In genomic region chr1:144318289-144318688, GRCm38 (mm10) we compare ENCODE assay signal across 30 mouse cellular contexts.
A peak's percentile ranks its signal among the peaks of the same experiment; 100 is the strongest.
DNase-seq lines count a peak whose midpoint lies in the region; ATAC-seq and TF ChIP-seq lines count a peak whose summit lies in the region.
"Had no signal": no experiment of that assay in that cellular context is flagged by ENCODE, and none has a peak within 500 bp of the region (broad histone marks: within the 10 kb centered on the region; RNA-seq: fewer than 3 reads in every experiment).

No protein-coding gene starts in this region.

- H3K4me2 ChIP-seq in liver, embryonic 14.5 days (ENCODE audit: low read depth) = no peak overlapping the region
- no peak overlapping the region for H3K4me2 ChIP-seq in forebrain, embryonic 12.5 days
- H3K4me2 ChIP-seq: embryonic facial prominence, embryonic 15.5 days; hindbrain, embryonic 12.5 days; intestine, embryonic 15.5 days; limb, embryonic 15.5 days; lung, embryonic 15.5 days; neural tube, embryonic 15.5 days had no signal

- no peaks in the 10 kb centered on the region for H3K36me3 ChIP-seq in G1E (replicated peaks)
- no peaks in the 10 kb centered on the region for H3K36me3 ChIP-seq in liver, embryonic 14.5 days (replicated peaks; ENCODE audit: control insufficient read depth, insufficient read depth, low read depth)
- no peaks in the 10 kb centered on the region for H3K36me3 ChIP-seq in forebrain, embryonic 12.5 days (replicated peaks)
- H3K36me3 ChIP-seq: embryonic facial prominence, embryonic 10.5 days; embryonic facial prominence, embryonic 15.5 days; hindbrain, embryonic 12.5 days; intestine, embryonic 15.5 days; limb, embryonic 15.5 days; lung, embryonic 15.5 days; neural tube, embryonic 15.5 days had no signal

- no peak overlapping the region for H3K9ac ChIP-seq in liver, embryonic 14.5 days (replicated peaks)
- no peak overlapping the region for H3K9ac ChIP-seq in forebrain, embryonic 12.5 days
- H3K9ac ChIP-seq: embryonic facial prominence, embryonic 15.5 days; hindbrain, embryonic 12.5 days; intestine, embryonic 15.5 days; limb, embryonic 15.5 days; lung, embryonic 15.5 days; neural tube, embryonic 15.5 days had no signal

- WGBS in liver, embryonic 14.5 days (ENCODE audit: insufficient replicate concordance) = 9% methylated on average over 1 of the region's 1 CpGs
- WGBS in forebrain, embryonic 12.5 days = 81% methylated on average over 1 of the region's 1 CpGs

- peak; percentile 96 for ATAC-seq in G1E (ENCODE audit: extremely low read depth, insufficient number of reproducible peaks, low FRiP score, poor library complexity, severe bottlenecking)
- peak; percentile 62 for ATAC-seq in common myeloid progenitor, adult 5-6 weeks (replicated peaks; ENCODE audit: low read depth, poor library complexity, severe bottlenecking)
- peak; percentile 71 for ATAC-seq in liver, embryonic 14.5 days (ENCODE audit: insufficient read depth)
- peak; percentile 53 for ATAC-seq in megakaryocyte, adult 5-6 weeks (ENCODE audit: poor library complexity, severe bottlenecking)
- ATAC-seq in forebrain, embryonic 12.5 days (ENCODE audit: low FRiP score) = no peak
- ATAC-seq: CD4-positive, CD25-positive, alpha-beta regulatory T cell, adult 4 months; forebrain, embryonic 14.5 days; hindbrain, postnatal 0 days; intestine, embryonic 15.5 days had no signal

- no peak for TF ChIP-seq CTCF in G1E (IDR thresholded peaks at IDR 0.05; ENCODE audit: low read depth, low read length)
- TF ChIP-seq CTCF in liver, embryonic 14.5 days (IDR thresholded peaks at IDR 0.05; ENCODE audit: low read depth) = no peak

- DNase-seq in G1E (ENCODE audit: low spot score) = peak; percentile 25
- peak in 1 of 3 experiments; percentile 27 for DNase-seq in liver, embryonic 14.5 days (ENCODE audit: low read depth in 3 of 3, low spot score in 3 of 3)
- DNase-seq in gastrocnemius, adult 18-20 months (ENCODE audit: low spot score) = no peak
- DNase-seq in ovary, postnatal 10 days (ENCODE audit: low spot score) = no peak
- DNase-seq in thymus, postnatal 4 days = no peak
- DNase-seq: adrenal gland, adult 8-10 months; cerebellum, adult 18-20 months; cerebellum, postnatal 10 days; gastrocnemius, adult 2 months; heart, postnatal 14 days; kidney, adult 8-10 months; kidney, postnatal 4 days; midbrain, embryonic 14.5 days; spleen, adult 18-20 months; thymus, adult 18-20 months; thymus, postnatal 25 days had no signal

- H3K27ac ChIP-seq in liver, embryonic 14.5 days = no peak overlapping the region
- no peak overlapping the region for H3K27ac ChIP-seq in forebrain, embryonic 12.5 days
- H3K27ac ChIP-seq: embryonic facial prominence, embryonic 10.5 days; embryonic facial prominence, embryonic 15.5 days; gastrocnemius, adult 2 months; hindbrain, embryonic 12.5 days; hindbrain, postnatal 0 days; intestine, embryonic 15.5 days; kidney, postnatal 0 days; limb, embryonic 15.5 days; lung, embryonic 15.5 days; neural tube, embryonic 15.5 days had no signal

- TF ChIP-seq EP300 in liver, embryonic 14.5 days (IDR thresholded peaks at IDR 0.05; ENCODE audit: low read depth) = peak; percentile 55

- peaks cover 36% of the 10 kb centered on the region for H3K4me1 ChIP-seq in G1E (ENCODE audit: insufficient read depth, low read depth, low read length)
- peaks cover 0 to 2% of the 10 kb centered on the region in 2 experiments; a peak in 3 of 4 replicates for H3K4me1 ChIP-seq in liver, embryonic 14.5 days (replicated peaks; ENCODE audit: control insufficient read depth in 2 of 2, insufficient read depth in 2 of 2, low read length in 1 of 2)
- H3K4me1 ChIP-seq in forebrain, embryonic 12.5 days = no peaks in the 10 kb centered on the region
- H3K4me1 ChIP-seq: embryonic facial prominence, embryonic 10.5 days; embryonic facial prominence, embryonic 15.5 days; hindbrain, embryonic 12.5 days; intestine, embryonic 15.5 days; limb, embryonic 15.5 days; lung, embryonic 15.5 days; neural tube, embryonic 15.5 days had no signal

- no peaks in the 10 kb centered on the region for H3K9me3 ChIP-seq in G1E (replicated peaks)
- no peaks in the 10 kb centered on the region for H3K9me3 ChIP-seq in liver, embryonic 14.5 days (ENCODE audit: control insufficient read depth, low read length)
- H3K9me3 ChIP-seq in forebrain, embryonic 12.5 days = no peaks in the 10 kb centered on the region
- H3K9me3 ChIP-seq: embryonic facial prominence, embryonic 10.5 days; embryonic facial prominence, embryonic 15.5 days; hindbrain, embryonic 12.5 days; intestine, embryonic 15.5 days; limb, embryonic 15.5 days; lung, embryonic 15.5 days; neural tube, embryonic 15.5 days had no signal

- H3K27me3 ChIP-seq in G1E (ENCODE audit: insufficient read depth, low read length) = no peaks in the 10 kb centered on the region
- no peaks in the 10 kb centered on the region for H3K27me3 ChIP-seq in liver, embryonic 14.5 days (ENCODE audit: control insufficient read depth, insufficient read depth, low read length)
- H3K27me3 ChIP-seq in forebrain, embryonic 12.5 days = no peaks in the 10 kb centered on the region
- H3K27me3 ChIP-seq: embryonic facial prominence, embryonic 15.5 days; hindbrain, embryonic 12.5 days; intestine, embryonic 15.5 days; limb, embryonic 15.5 days; lung, embryonic 15.5 days; neural tube, embryonic 15.5 days had no signal

- no peak overlapping the region for H3K4me3 ChIP-seq in G1E (ENCODE audit: low read depth, low read length)
- H3K4me3 ChIP-seq in liver, embryonic 14.5 days (ENCODE audit: insufficient read depth in 1 of 2, low read depth in 2 of 2, low read length in 2 of 2) = no peak overlapping the region
- H3K4me3 ChIP-seq in forebrain, embryonic 12.5 days (replicated peaks) = no peak overlapping the region
- H3K4me3 ChIP-seq: embryonic facial prominence, embryonic 10.5 days; embryonic facial prominence, embryonic 15.5 days; gastrocnemius, adult 2 months; hindbrain, embryonic 12.5 days; intestine, embryonic 15.5 days; limb, embryonic 15.5 days; lung, embryonic 15.5 days; neural tube, embryonic 15.5 days had no signal
